Mouse (Mus musculus) erythroblast, adult 5-6 weeks (primary cell): ENCODE data around the gene Gm12666. TPM values are rescaled to one million over a fixed set of nuclear protein-coding genes. Genes with fewer than 3 reads are reported as not detected.
"Not testable (repeated sequence)": the region's sequence is repeated elsewhere in the genome, so short reads cannot be mapped to it uniquely, and the experiment has no call there.

Experiments used
- ATAC-seq: replicated peaks from 2 replicates; pipeline ENCODE4 v1.8.0; 2016; ENCODE audit warnings: moderate number of reproducible peaks, mild to moderate bottlenecking, moderate TSS enrichment, inconsistent platforms; ENCODE audit not compliant: poor library complexity, low FRiP score, severe bottlenecking
- total RNA-seq, 2 experiments: library from RNA; stranded (forward) in 1 of 2; stranded (reverse) in 1 of 2; fragments of 150-400 nt in 1 of 2; fragments of 200-764, 138-1000 nt in 1 of 2; gene quantifications; 2 replicates each; pipeline versions ENCODE4 v1.2.3 to v1.2.4; 2015 to 2017; ENCODE audit warnings: low replicate concordance in 2 of 2

Gm12666 gene
- not detected in 2 replicates for total RNA-seq (2015; ENCODE audit: low replicate concordance)
- total RNA-seq (2017; ENCODE audit: low replicate concordance) = not detected in 2 replicates

DNA sequence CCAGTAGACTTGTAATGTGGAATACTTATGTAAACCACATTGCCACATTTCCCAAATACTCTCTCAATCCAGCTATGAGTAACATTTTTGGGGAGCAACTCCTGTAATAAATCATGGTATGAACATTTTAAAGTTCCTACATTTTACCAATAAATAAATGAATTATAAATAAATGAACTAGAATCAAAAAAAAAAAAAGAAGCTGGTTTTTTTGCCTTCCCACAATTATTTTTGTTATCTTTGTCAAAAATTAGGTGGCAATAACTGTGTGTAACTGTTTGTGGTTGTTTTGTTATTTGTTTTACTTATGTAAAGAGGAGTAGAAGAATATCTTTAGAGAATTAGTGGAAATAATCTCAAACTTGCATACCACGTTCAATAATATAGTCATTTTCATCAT is at the start of gene Gm12666:
Gm12666 (minus strand) TSS at position 101 of the 400 bp plus-strand sequence.
- not testable (repeated sequence) for ATAC-seq

DNA sequence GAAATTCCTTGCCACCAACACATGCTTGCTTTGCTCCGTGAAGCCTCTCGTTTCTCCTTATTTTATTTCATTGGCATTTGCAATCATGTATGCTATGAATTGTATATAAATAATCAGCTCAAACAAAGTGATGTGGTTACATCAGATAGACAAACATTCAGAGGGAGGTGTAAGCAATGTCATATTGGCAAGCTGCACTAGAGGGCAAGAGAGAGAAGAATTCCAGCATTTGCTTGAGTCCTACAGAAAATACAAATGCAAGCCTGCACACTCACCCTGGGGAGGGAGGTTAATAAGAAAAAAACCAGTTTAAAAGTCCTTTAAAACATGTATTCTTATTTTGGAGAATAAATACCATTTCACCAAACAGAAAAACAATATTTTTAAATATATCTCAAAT is 34.8 kb upstream of the Gm12666 start:
- no peak for ATAC-seq

DNA sequence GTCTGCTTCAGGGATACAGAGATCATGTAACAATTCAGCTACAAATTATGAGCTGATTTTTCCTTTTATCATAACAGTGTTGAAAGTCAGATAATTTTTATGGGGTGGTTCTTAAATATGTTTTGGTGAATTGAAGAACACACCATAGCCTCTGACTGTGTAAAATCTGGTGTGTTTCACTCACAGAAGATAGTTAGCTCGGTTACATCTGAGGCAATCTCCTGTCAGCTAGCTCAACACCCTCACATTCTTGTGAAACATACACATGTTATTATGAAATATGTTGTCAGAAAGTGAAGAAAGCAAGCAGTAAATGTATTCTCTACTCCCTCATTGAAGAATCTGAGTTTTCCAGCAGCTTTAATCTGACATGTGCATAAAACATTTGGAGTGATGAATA is 24.7 kb upstream of the Gm12666 start:
- no peak for ATAC-seq

DNA sequence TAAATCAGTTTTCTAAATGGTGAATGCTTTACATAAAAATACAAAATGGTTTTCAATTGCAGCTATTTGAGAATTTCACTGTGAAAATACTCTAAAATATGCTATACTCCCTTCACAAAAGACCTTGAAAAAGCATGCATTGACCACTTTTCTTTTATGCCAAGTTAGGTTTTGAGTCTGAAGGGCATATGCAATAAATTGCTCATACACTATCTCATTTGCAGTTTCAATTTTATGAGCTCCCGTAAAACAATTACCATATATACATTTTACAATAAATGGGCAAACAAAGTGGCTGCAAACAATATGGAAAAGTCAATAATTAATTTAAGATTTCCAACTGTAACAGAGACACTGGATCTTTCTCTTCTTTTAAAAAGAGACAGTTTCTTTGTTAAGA is 38.9 kb downstream of the Gm12666 start:
- no peak for ATAC-seq

DNA sequence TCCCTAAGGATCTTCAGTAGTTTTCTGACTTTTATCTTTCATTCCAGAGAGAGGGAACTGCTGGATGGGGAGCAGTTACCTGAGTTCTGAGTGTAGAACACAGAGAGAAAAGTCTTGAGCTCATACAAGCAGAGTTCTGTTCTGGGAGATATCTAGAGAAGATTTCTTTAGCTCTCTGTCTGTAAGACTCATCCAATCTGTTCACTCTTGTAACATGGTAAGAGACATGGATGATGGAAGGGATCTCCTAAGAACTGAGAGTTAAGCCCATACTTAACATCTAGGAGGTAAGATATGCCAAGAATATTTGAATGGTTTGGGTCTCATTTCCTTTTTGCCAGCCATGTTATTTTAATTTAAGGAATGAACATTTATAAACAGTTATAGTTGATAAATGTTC is 44.4 kb downstream of the Gm12666 start, which contains the start of gene Izumo3:
Izumo3 (minus strand) TSS at position 101 of the 400 bp plus-strand sequence.
- ATAC-seq = no peak

Other genes starting within 250 kb of the Gm12666 start
- not detected in 2 replicates for gene Izumo3, start 44.5 kb downstream of the Gm12666 start, total RNA-seq (2015; ENCODE audit: low replicate concordance)
- not detected in 2 replicates for gene Izumo3, start 44.5 kb downstream of the Gm12666 start, total RNA-seq (2017; ENCODE audit: low replicate concordance)